Mouse (Mus musculus) testis, adult 2 months (tissue): ENCODE measurements around the gene Fbxo2. TPM values are rescaled to one million over a fixed set of nuclear protein-coding genes. Genes with fewer than 3 reads are reported as not detected.

Experiments
- H3K27ac ChIP-seq: fragments of 200-500 bp; 2 replicates; pipeline ENCODE4 v1.5.1; 2012; ENCODE audit warnings: low read depth, low read length; ENCODE audit not compliant: control insufficient read depth, insufficient read depth
- H3K27me3 ChIP-seq: fragments of 200-500 bp; 2 replicates; pipeline ENCODE4 v1.6.1; 2012; ENCODE audit warnings: mild to moderate bottlenecking, low read length, moderate library complexity; ENCODE audit not compliant: control insufficient read depth, insufficient read depth
- H3K36me3 ChIP-seq: fragments of 200-500 bp; 2 replicates; pipeline ENCODE4 v1.6.1; 2012; ENCODE audit warnings: mild to moderate bottlenecking, low read length; ENCODE audit not compliant: control insufficient read depth, insufficient read depth
- H3K4me1 ChIP-seq: fragments of 200-500 bp; 2 replicates; pipeline ENCODE4 v1.6.1; 2012; ENCODE audit warnings: low read length; ENCODE audit not compliant: control insufficient read depth, insufficient read depth
- H3K4me3 ChIP-seq: fragments of 200-500 bp; 2 replicates; pipeline ENCODE4 v1.5.1; 2012; ENCODE audit warnings: low read depth, mild to moderate bottlenecking, low read length, moderate library complexity, mixed read lengths; ENCODE audit not compliant: control insufficient read depth
- CTCF ChIP-seq: fragments of 200-500 bp; IDR thresholded peaks from 2 replicates; pipeline ENCODE4 v1.5.1; 2012; ENCODE audit warnings: low read depth, mild to moderate bottlenecking, inconsistent platforms, low read length, moderate library complexity; ENCODE audit not compliant: control insufficient read depth, insufficient read depth, insufficient replicate concordance
- POLR2A ChIP-seq: fragments of 200-500 bp; IDR thresholded peaks from 2 replicates; pipeline ENCODE4 v1.6.1; 2012; ENCODE audit warnings: low read depth, mild to moderate bottlenecking, inconsistent platforms, low read length, moderate library complexity; ENCODE audit not compliant: control insufficient read depth
- polyA plus RNA-seq: library from polyadenylated mRNA; depleted of rRNA; stranded (reverse); fragments of >200 nt; gene quantifications from 2 replicates; pipeline ENCODE4 v1.2.3, GENCODE M21; 2012

Gene Fbxo2
- polyA plus RNA-seq, 1 experiment: 41.2 TPM

DNA sequence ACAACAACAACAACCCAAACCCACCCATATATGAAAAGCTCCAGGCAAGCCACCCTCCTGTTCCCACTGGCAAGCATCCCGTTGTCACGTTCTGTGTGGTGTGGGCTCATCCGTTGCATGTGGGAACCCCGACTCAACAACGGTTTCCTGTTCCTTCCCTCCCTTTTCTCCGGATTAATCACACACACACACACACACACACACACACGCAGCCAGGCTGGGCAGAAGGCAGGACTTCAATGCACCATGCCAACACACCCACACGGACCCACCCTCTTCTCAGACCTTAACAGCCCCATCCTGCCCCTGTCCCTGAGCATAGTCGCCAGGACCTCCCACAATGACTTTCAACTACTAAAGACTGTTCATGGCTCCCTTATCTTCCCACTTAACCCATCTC is 39.9 kb upstream of the Fbxo2 start:
- Histone ChIP-seq H3K27ac (no peak overlapping the region), H3K36me3 (no peaks in the 10 kb centered on the region), H3K27me3 (no peaks in the 10 kb centered on the region), H3K4me3 (no peak overlapping the region), H3K4me1 (no peaks in the 10 kb centered on the region)
- TF ChIP-seq CTCF (no peak), POLR2A (no peak)

GRCm38 (mm10) chr4:148121362-148121761 is 39.1 kb upstream of the Fbxo2 start:
- Histone ChIP-seq H3K4me3 (no peak overlapping the region), H3K27ac (no peak overlapping the region), H3K4me1 (no peaks in the 10 kb centered on the region), H3K27me3 (no peaks in the 10 kb centered on the region), H3K36me3 (no peaks in the 10 kb centered on the region)
- TF ChIP-seq CTCF (no peak), POLR2A (no peak)

- Histone ChIP-seq H3K36me3 (no peaks in the 10 kb centered on the region), H3K4me1 (no peaks in the 10 kb centered on the region), H3K27me3 (no peaks in the 10 kb centered on the region), H3K4me3 (no peak overlapping the region), H3K27ac (no peak overlapping the region)
- TF ChIP-seq CTCF: no peak
- TF ChIP-seq POLR2A: no peak
These were observed 38.3 kb upstream of the Fbxo2 start for GRCm38 (mm10) chr4:148121982-148122693.

- no peaks in the 10 kb centered on the region for H3K4me1 ChIP-seq
- TF ChIP-seq CTCF (no peak), POLR2A (no peak)
- no peaks in the 10 kb centered on the region for H3K27me3 ChIP-seq
- no peak overlapping the region for H3K4me3 ChIP-seq
- H3K36me3 ChIP-seq: no peaks in the 10 kb centered on the region
- no peak overlapping the region for H3K27ac ChIP-seq
These were observed 37.7 kb upstream of the Fbxo2 start for GRCm38 (mm10) chr4:148122694-148123066.

DNA sequence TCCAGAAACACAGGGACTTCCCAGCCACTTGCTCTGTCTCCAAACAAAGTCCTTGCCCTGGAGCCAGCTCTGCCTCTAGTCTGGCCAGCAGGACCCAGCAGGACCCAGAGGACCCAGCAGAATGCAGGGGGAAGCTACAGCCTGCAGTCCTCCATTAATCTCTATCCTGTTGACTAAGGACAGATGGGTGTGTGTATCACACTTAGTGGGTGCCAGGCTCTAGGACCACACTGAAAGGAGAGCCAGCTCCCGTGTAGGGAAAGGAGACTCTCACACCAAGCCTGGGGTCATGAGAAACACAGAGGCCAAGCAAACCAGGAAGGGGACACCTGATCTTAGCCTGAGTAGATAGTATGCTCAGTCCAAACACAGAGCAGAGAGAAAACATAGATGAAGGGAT is 32.2 kb upstream of the Fbxo2 start:
- H3K36me3 ChIP-seq: no peaks in the 10 kb centered on the region
- H3K27me3 ChIP-seq: no peaks in the 10 kb centered on the region
- TF ChIP-seq POLR2A: no peak
- TF ChIP-seq CTCF: no peak
- peaks cover 6% of the 10 kb centered on the region for H3K4me1 ChIP-seq
- no peak overlapping the region for H3K27ac ChIP-seq
- no peak overlapping the region for H3K4me3 ChIP-seq

GRCm38 (mm10) chr4:148128672-148129071 is 31.7 kb upstream of the Fbxo2 start:
- no peaks in the 10 kb centered on the region for H3K27me3 ChIP-seq
- no peak overlapping the region for H3K27ac ChIP-seq
- peaks cover 6% of the 10 kb centered on the region for H3K4me1 ChIP-seq
- H3K4me3 ChIP-seq: no peak overlapping the region
- TF ChIP-seq CTCF: no peak
- TF ChIP-seq POLR2A: no peak
- H3K36me3 ChIP-seq: no peaks in the 10 kb centered on the region

DNA sequence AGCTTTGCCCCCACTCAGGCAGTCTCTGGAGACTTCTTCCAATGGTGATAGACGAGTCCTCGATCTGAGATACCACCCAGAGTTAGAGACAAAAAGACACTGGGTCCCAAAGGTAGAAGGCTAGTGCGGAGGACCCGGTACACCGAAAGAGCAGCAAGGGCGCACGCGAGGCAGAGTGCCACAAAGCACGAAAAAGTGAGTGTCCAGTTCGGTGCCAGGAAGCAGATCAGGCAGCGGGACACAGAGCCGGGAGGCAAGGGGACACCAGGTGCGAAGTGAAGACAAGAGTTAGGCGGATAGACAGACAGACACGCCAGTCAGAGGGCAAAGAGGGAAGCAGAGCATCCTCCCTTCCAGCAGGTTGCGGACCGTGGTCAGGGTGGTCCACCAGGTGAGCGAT is 30.3 kb upstream of the Fbxo2 start, which contains the start of gene Mad2l2:
Mad2l2 (plus strand) TSS at position 252 of the 400 bp plus-strand sequence.
- Histone ChIP-seq H3K4me3 (peak within 1 kb of the TSS; percentile 19), H3K27me3 (no peaks in the 10 kb centered on the region), H3K27ac (no peak within 1 kb of the TSS), H3K36me3 (no peaks in the 10 kb centered on the region), H3K4me1 (peaks cover 6% of the 10 kb centered on the region)
- no peak for TF ChIP-seq POLR2A

DNA sequence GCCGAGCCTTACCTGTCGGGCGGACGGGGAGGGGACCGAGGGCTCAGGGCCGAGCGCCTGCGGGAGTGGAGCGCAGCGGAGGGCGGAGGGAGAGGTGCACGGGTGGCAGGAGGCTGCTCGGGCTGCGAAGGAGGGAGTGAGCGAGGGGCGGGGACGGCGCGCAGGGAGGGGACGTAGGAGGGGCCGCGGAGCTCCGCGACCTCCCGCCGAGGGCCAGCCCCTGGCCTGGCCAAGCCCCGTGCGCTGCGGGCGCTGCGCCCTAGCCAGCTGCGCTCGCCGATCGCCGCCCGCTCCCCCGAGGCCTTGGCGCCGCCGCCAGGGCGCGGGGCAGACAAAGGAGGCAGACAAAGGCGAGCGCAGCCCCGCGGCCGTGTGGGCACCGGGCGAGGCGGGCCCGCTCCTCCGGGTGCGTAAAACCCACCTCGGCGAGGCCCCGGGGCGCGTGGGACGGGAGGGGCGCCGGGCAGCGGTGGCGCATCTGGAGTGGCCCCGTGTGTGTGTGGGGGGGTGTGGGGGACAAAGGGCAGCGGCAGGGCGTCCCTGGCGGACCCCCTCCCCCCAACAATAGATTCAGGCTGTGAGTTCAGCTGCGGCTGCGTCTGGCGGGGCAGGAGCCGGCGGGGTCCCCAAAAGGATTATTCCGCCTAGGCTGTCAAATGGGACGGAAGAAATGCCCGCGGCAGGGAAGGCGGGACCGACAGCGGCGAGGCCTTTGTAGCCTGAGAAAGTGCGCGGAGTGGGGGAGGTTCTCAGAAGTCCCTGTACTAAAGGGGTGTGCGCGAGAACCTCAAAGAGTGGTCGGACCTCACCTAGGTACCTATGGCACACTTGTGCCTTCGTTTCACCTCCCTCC is 29.6 kb upstream of the Fbxo2 start, which contains the start of gene Draxin:
Draxin (minus strand) TSS at position 138 of the 853 bp plus-strand sequence.
- peak within 1 kb of the TSS; percentile 34 for H3K4me3 ChIP-seq
- H3K27me3 ChIP-seq: no peaks in the 10 kb centered on the region
- H3K36me3 ChIP-seq: no peaks in the 10 kb centered on the region
- peaks cover 6% of the 10 kb centered on the region for H3K4me1 ChIP-seq
- TF ChIP-seq POLR2A (no peak), CTCF (no peak)
- no peak within 1 kb of the TSS for H3K27ac ChIP-seq
